Mouse (Mus musculus) limb, embryonic 12.5 days (tissue): ENCODE results near the gene Nmt2. TPM values are rescaled to one million over a fixed set of nuclear protein-coding genes. Genes with fewer than 3 reads are reported as not detected.

Experiments
- ATAC-seq: fragments of 200-750 bp; cut with Nextera tagmentation; 2 replicates; pipeline ENCODE4 v1.8.0; 2017; ENCODE audit warnings: low read depth, moderate TSS enrichment; ENCODE audit not compliant: insufficient number of reproducible peaks, insufficient read depth, low FRiP score, low TSS enrichment
- H3K27ac ChIP-seq: fragments of 300-500 bp; sonication (generic); 2 replicates; pipeline ENCODE4 v1.5.1; 2016; ENCODE audit warnings: mild to moderate bottlenecking, moderate library complexity
- H3K27me3 ChIP-seq: fragments of 300-500 bp; sonication (generic); 2 replicates; pipeline ENCODE4 v1.6.1; 2016; ENCODE audit warnings: mild to moderate bottlenecking, moderate library complexity
- H3K36me3 ChIP-seq: fragments of 300-500 bp; sonication (generic); 2 replicates; pipeline ENCODE4 v1.6.1; 2016; ENCODE audit warnings: mild to moderate bottlenecking, moderate library complexity
- H3K4me1 ChIP-seq: fragments of 300-500 bp; sonication (generic); replicated peaks from 2 replicates; pipeline ENCODE4 v1.6.1; 2016
- H3K4me2 ChIP-seq: fragments of 300-500 bp; sonication (generic); 2 replicates; pipeline ENCODE4 v1.6.1; 2016; ENCODE audit warnings: mild to moderate bottlenecking, moderate library complexity
- H3K4me3 ChIP-seq: fragments of 300-500 bp; sonication (generic); replicated peaks from 2 replicates; pipeline ENCODE4 v1.5.1; 2016; ENCODE audit warnings: mild to moderate bottlenecking
- H3K9ac ChIP-seq: fragments of 300-500 bp; sonication (generic); replicated peaks from 2 replicates; pipeline ENCODE4 v1.6.1; 2016; ENCODE audit warnings: mild to moderate bottlenecking, moderate library complexity
- H3K9me3 ChIP-seq: fragments of 300-500 bp; sonication (generic); 2 replicates; pipeline ENCODE4 v1.6.1; 2016; ENCODE audit warnings: mild to moderate bottlenecking, moderate library complexity
- WGBS: fragments of 180-500 bp; shearing (Covaris S2); methylation state at CpG from one replicate; pipeline ENCODE4 v1.1.7; 2016; 5-methylcytosine and 5-hydroxymethylcytosine counted together
- polyA plus RNA-seq: library from polyadenylated mRNA; unstranded; fragments of >200 nt; fragmentation: Nextera tagmentation; extraction: Ambion mirVana; gene quantifications from 2 replicates; pipeline ENCODE4 v1.2.1, GENCODE M21; 2016

Nmt2 gene
- polyA plus RNA-seq, 1 experiment from 2014 or later = 38.6 TPM

- ATAC-seq = no peak
- H3K9ac ChIP-seq = no peak overlapping the region
Measured at GRCm38 (mm10) chr2:3357887-3358286, 73.9 kb downstream of the Nmt2 start.

GRCm38 (mm10) chr2:3361067-3361466 is 77.1 kb downstream of the Nmt2 start:
- Histone ChIP-seq H3K4me1 (no peaks in the 10 kb centered on the region), H3K27ac (no peak overlapping the region), H3K4me3 (no peak overlapping the region), H3K9me3 (no peaks in the 10 kb centered on the region), H3K36me3 (no peaks in the 10 kb centered on the region), H3K4me2 (no peak overlapping the region), H3K9ac (no peak overlapping the region), H3K27me3 (no peaks in the 10 kb centered on the region)
- ATAC-seq = no peak
- 81% methylated on average over 3 of the region's 3 CpGs for WGBS

More at GRCm38 (mm10) chr2:3357887-3358286, 73.9 kb downstream of the Nmt2 start:
- H3K4me1 ChIP-seq = no peaks in the 10 kb centered on the region
- no peak overlapping the region for H3K4me2 ChIP-seq
- no peaks in the 10 kb centered on the region for H3K36me3 ChIP-seq
- H3K4me3 ChIP-seq = no peak overlapping the region
- no peak overlapping the region for H3K27ac ChIP-seq
- 82% methylated on average over 3 of the region's 3 CpGs for WGBS
- H3K9me3 ChIP-seq = no peaks in the 10 kb centered on the region
- no peaks in the 10 kb centered on the region for H3K27me3 ChIP-seq

GRCm38 (mm10) chr2:3365127-3365526 is 81.1 kb downstream of the Nmt2 start:
- Histone ChIP-seq H3K27ac (no peak overlapping the region), H3K36me3 (no peaks in the 10 kb centered on the region), H3K9ac (no peak overlapping the region), H3K9me3 (no peaks in the 10 kb centered on the region), H3K4me3 (no peak overlapping the region), H3K4me2 (no peak overlapping the region), H3K4me1 (no peaks in the 10 kb centered on the region), H3K27me3 (no peaks in the 10 kb centered on the region)
- 69% methylated on average over 4 of the region's 4 CpGs for WGBS
- ATAC-seq = no peak

Other genes starting within 250 kb of the Nmt2 start
- gene Fam171a1, start 170.0 kb upstream of the Nmt2 start, polyA plus RNA-seq = 39.6 and 40.9 TPM in 2 replicates
- gene Rpp38, start 48.4 kb downstream of the Nmt2 start, polyA plus RNA-seq = 17.4 and 20.7 TPM in 2 replicates
- 0.60 TPM in 1 of 2 replicates, not detected in the other for gene Acbd7, start 52.0 kb downstream of the Nmt2 start, polyA plus RNA-seq
- 0.19 TPM in 1 of 2 replicates, not detected in the other for gene Olah, start 113.0 kb downstream of the Nmt2 start, polyA plus RNA-seq
- not detected in 2 replicates for gene Meig1, start 138.4 kb downstream of the Nmt2 start, polyA plus RNA-seq
- gene Dclre1c, start 139.9 kb downstream of the Nmt2 start, polyA plus RNA-seq = 6.5 and 7.1 TPM in 2 replicates
- 34.2 and 37.9 TPM in 2 replicates for gene Suv39h2, start 190.8 kb downstream of the Nmt2 start, polyA plus RNA-seq
- gene Gm45902, start 228.6 kb downstream of the Nmt2 start, polyA plus RNA-seq = 8.2 and 8.4 TPM in 2 replicates
- 116 and 118 TPM in 2 replicates for gene Hspa14, start 228.6 kb downstream of the Nmt2 start, polyA plus RNA-seq
- gene Cdnf, start 228.8 kb downstream of the Nmt2 start, polyA plus RNA-seq = 0.09 and 0.24 TPM in 2 replicates